Mouse (Mus musculus) megakaryocyte, adult 5-6 weeks (primary cell): ENCODE measurements around the gene Foxp4. TPM values are rescaled to one million over a fixed set of nuclear protein-coding genes. Genes with fewer than 3 reads are reported as not detected.

ENCODE experiments used
- ATAC-seq: 2 replicates; pipeline ENCODE4 v1.8.0; 2016; ENCODE audit warnings: mild to moderate bottlenecking, inconsistent platforms; ENCODE audit not compliant: poor library complexity, severe bottlenecking
- total RNA-seq, 2 experiments: library from RNA; stranded (forward) in 1 of 2; stranded (reverse) in 1 of 2; fragments of 153-499, 151-499 nt in 1 of 2; fragments of 221-1000, 200-1000 nt in 1 of 2; gene quantifications; 2 replicates each; pipeline versions ENCODE4 v1.2.3 to v1.2.4; 2015 to 2017

Gene Foxp4
- total RNA-seq, 2 experiments from 2014 or later = 1.1 to 8.8 TPM

- no peak for ATAC-seq
These were observed 106.3 kb downstream of the Foxp4 start for GRCm38 (mm10) chr17:47818038-47818725.

Other genes starting within 250 kb of the Foxp4 start
- gene Tomm6, start 236.3 kb downstream of the Foxp4 start, total RNA-seq (2015) = 142 and 150 TPM in 2 replicates
- 38.6 and 44.1 TPM in 2 replicates for gene Tomm6, start 236.3 kb downstream of the Foxp4 start, total RNA-seq (2017)
- gene Frs3, start 235.6 kb downstream of the Foxp4 start, total RNA-seq (2015) = 0.71 TPM in 1 of 2 replicates, not detected in the other
- 0.12 and 0.15 TPM in 2 replicates for gene Frs3, start 235.6 kb downstream of the Foxp4 start, total RNA-seq (2017)
- not detected in 2 replicates for gene Gm21981, start 230.2 kb downstream of the Foxp4 start, total RNA-seq (2015)
- gene Gm21981, start 230.2 kb downstream of the Foxp4 start, total RNA-seq (2017) = not detected in 2 replicates
- gene Prickle4, start 229.9 kb downstream of the Foxp4 start, total RNA-seq (2015) = 0.16 TPM in 1 of 2 replicates, not detected in the other
- gene Prickle4, start 229.9 kb downstream of the Foxp4 start, total RNA-seq (2017) = 1.1 TPM in 1 of 2 replicates, not detected in the other
- gene Pgc, start 197.8 kb downstream of the Foxp4 start, total RNA-seq (2015) = not detected in 2 replicates
- not detected in 2 replicates for gene Pgc, start 197.8 kb downstream of the Foxp4 start, total RNA-seq (2017)
- 31.0 and 31.7 TPM in 2 replicates for gene Tfeb, start 187.6 kb downstream of the Foxp4 start, total RNA-seq (2015)
- gene Tfeb, start 187.6 kb downstream of the Foxp4 start, total RNA-seq (2017) = 38.5 and 39.9 TPM in 2 replicates
- not detected in 2 replicates for gene Mdfi, start 90.0 kb downstream of the Foxp4 start, total RNA-seq (2015)
- not detected in 2 replicates for gene Mdfi, start 90.0 kb downstream of the Foxp4 start, total RNA-seq (2017)
- gene 1700122O11Rik, start 113.6 kb upstream of the Foxp4 start, total RNA-seq (2015) = not detected in 2 replicates
- not detected in 2 replicates for gene 1700122O11Rik, start 113.6 kb upstream of the Foxp4 start, total RNA-seq (2017)
- gene 1700067P10Rik, start 164.7 kb upstream of the Foxp4 start, total RNA-seq (2015) = not detected in 2 replicates
- not detected in 2 replicates for gene 1700067P10Rik, start 164.7 kb upstream of the Foxp4 start, total RNA-seq (2017)
- gene 9830107B12Rik, start 221.6 kb upstream of the Foxp4 start, total RNA-seq (2015) = 9.9 and 12.1 TPM in 2 replicates
- gene 9830107B12Rik, start 221.6 kb upstream of the Foxp4 start, total RNA-seq (2017) = 19.1 and 19.9 TPM in 2 replicates
- 43.0 and 46.9 TPM in 2 replicates for gene A530064D06Rik, start 242.6 kb upstream of the Foxp4 start, total RNA-seq (2015)
- 58.8 and 60.9 TPM in 2 replicates for gene A530064D06Rik, start 242.6 kb upstream of the Foxp4 start, total RNA-seq (2017)